Mouse (Mus musculus) heart, embryonic 14.5 days (tissue): ENCODE measurements at regions not wholly inside any gene's neighbourhood (a gene's known extent, or its start where the extent isn't known, plus 50 kb on each side); places are given as distances from the start of the nearest gene placed in this dataset.

Source experiments
- ATAC-seq: fragments of 200-750 bp; cut with Nextera tagmentation; 2 replicates; pipeline ENCODE4 v1.8.0; 2017; ENCODE audit warnings: low read depth, moderate TSS enrichment; ENCODE audit not compliant: insufficient number of reproducible peaks, insufficient read depth, low FRiP score
- H3K27ac ChIP-seq, 2 experiments: fragments of 200-500 bp in 1 of 2; fragments of 300-500 bp in 1 of 2; sonication (generic) in 1 of 2; replicated peaks in 1 of 2; 2 replicates each; pipeline ENCODE4 v1.5.1; 2012 to 2014; ENCODE audit warnings: low read depth in 2 of 2, low read length in 2 of 2, control low read depth in 1 of 2, mild to moderate bottlenecking in 1 of 2, mixed read lengths in 1 of 2; ENCODE audit not compliant: control insufficient read depth in 1 of 2, insufficient read depth in 1 of 2
- H3K27me3 ChIP-seq: fragments of 300-500 bp; sonication (generic); 2 replicates; pipeline ENCODE4 v1.6.1; 2014; ENCODE audit warnings: mild to moderate bottlenecking, low read length, control low read depth; ENCODE audit not compliant: control insufficient read depth, insufficient read depth
- H3K36me3 ChIP-seq: fragments of 300-500 bp; sonication (generic); 2 replicates; pipeline ENCODE4 v1.6.1; 2014; ENCODE audit warnings: mild to moderate bottlenecking, control low read depth, low read length, mixed read lengths; ENCODE audit not compliant: control insufficient read depth, insufficient read depth
- H3K4me1 ChIP-seq, 2 experiments: fragments of 200-500 bp in 1 of 2; fragments of 300-500 bp in 1 of 2; sonication (generic) in 1 of 2; 2 replicates each; pipeline ENCODE4 v1.6.1; 2012 to 2014; ENCODE audit warnings: low read length in 2 of 2, control low read depth in 1 of 2, mixed read lengths in 1 of 2; ENCODE audit not compliant: control insufficient read depth in 2 of 2, insufficient read depth in 2 of 2
- H3K4me2 ChIP-seq: fragments of 300-500 bp; sonication (generic); 2 replicates; pipeline ENCODE4 v1.6.1; 2014; ENCODE audit warnings: mild to moderate bottlenecking, low read length
- H3K4me3 ChIP-seq, 2 experiments: fragments of 200-500 bp in 1 of 2; fragments of 300-500 bp in 1 of 2; sonication (generic) in 1 of 2; 2 replicates each; pipeline ENCODE4 v1.5.1; 2012 to 2014; ENCODE audit warnings: low read length in 2 of 2, mild to moderate bottlenecking in 2 of 2, control low read depth in 1 of 2, low read depth in 1 of 2, moderate library complexity in 1 of 2; ENCODE audit not compliant: control insufficient read depth in 1 of 2, insufficient read depth in 1 of 2
- H3K9ac ChIP-seq: fragments of 300-500 bp; sonication (generic); 2 replicates; pipeline ENCODE4 v1.6.1; 2014; ENCODE audit warnings: mild to moderate bottlenecking, low read length
- H3K9me3 ChIP-seq: fragments of 300-500 bp; sonication (generic); 2 replicates; pipeline ENCODE4 v1.6.1; 2016; ENCODE audit warnings: low read length, control low read depth; ENCODE audit not compliant: control insufficient read depth
- WGBS: fragments of 180-500 bp; shearing (Covaris S2); extraction: QIAGEN DNeasy Blood & Tissue Kit; methylation state at CpG from one replicate; pipeline ENCODE4 v1.1.7; 2014; 5-methylcytosine and 5-hydroxymethylcytosine counted together

GRCm38 (mm10) chr9:61683557-61683956 is 230.8 kb downstream of the Rplp1 start:
- Histone ChIP-seq H3K27me3 (peaks cover 17% of the 10 kb centered on the region; the same call in 1 of the 2 replicates), H3K4me3 (no peak overlapping the region), H3K9me3 (no peaks in the 10 kb centered on the region), H3K4me2 (no peak overlapping the region), H3K27ac (no peak overlapping the region), H3K4me1 (peaks cover 0 to 4% of the 10 kb centered on the region in 2 experiments; a peak in 1 of 4 replicates), H3K9ac (no peak overlapping the region), H3K36me3 (no peaks in the 10 kb centered on the region)
- 79% methylated on average over 4 of the region's 4 CpGs for WGBS
- ATAC-seq: no peak

- no peaks in the 10 kb centered on the region for H3K36me3 ChIP-seq
- 76% methylated on average over 5 of the region's 5 CpGs for WGBS
- no peaks in the 10 kb centered on the region for H3K9me3 ChIP-seq
- H3K27ac ChIP-seq: no peak overlapping the region
- H3K4me2 ChIP-seq: no peak overlapping the region
- no peak overlapping the region for H3K4me3 ChIP-seq
- peaks cover 17% of the 10 kb centered on the region; the same call in 1 of the 2 replicates for H3K27me3 ChIP-seq
- peaks cover 0 to 4% of the 10 kb centered on the region in 2 experiments; a peak in 1 of 4 replicates for H3K4me1 ChIP-seq
- H3K9ac ChIP-seq: no peak overlapping the region
- ATAC-seq: no peak
Measured at GRCm38 (mm10) chr9:61682744-61683259, 231.5 kb downstream of the Rplp1 start.

GRCm38 (mm10) chr9:61682316-61682715 is 232.0 kb downstream of the Rplp1 start:
- Histone ChIP-seq H3K27me3 (peaks cover 17% of the 10 kb centered on the region; the same call in 1 of the 2 replicates), H3K4me3 (no peak overlapping the region), H3K36me3 (no peaks in the 10 kb centered on the region), H3K4me2 (no peak overlapping the region), H3K9ac (no peak overlapping the region), H3K27ac (no peak overlapping the region), H3K9me3 (no peaks in the 10 kb centered on the region), H3K4me1 (peaks cover 0 to 4% of the 10 kb centered on the region in 2 experiments; a peak in 1 of 4 replicates)
- 58% methylated on average over 4 of the region's 4 CpGs for WGBS
- no peak for ATAC-seq

- ATAC-seq: no peak
- 62% methylated on average over 5 of the region's 5 CpGs for WGBS
- no peaks in the 10 kb centered on the region for H3K36me3 ChIP-seq
- no peak overlapping the region for H3K27ac ChIP-seq
- no peaks in the 10 kb centered on the region for H3K9me3 ChIP-seq
- H3K27me3 ChIP-seq: peaks cover 17% of the 10 kb centered on the region; the same call in 1 of the 2 replicates
- H3K9ac ChIP-seq: no peak overlapping the region
- no peak overlapping the region for H3K4me3 ChIP-seq
- H3K4me1 ChIP-seq: peaks cover 0 to 4% of the 10 kb centered on the region in 2 experiments; a peak in 1 of 4 replicates
- H3K4me2 ChIP-seq: no peak overlapping the region
Measured at GRCm38 (mm10) chr9:61681406-61681805, 232.9 kb downstream of the Rplp1 start.

DNA sequence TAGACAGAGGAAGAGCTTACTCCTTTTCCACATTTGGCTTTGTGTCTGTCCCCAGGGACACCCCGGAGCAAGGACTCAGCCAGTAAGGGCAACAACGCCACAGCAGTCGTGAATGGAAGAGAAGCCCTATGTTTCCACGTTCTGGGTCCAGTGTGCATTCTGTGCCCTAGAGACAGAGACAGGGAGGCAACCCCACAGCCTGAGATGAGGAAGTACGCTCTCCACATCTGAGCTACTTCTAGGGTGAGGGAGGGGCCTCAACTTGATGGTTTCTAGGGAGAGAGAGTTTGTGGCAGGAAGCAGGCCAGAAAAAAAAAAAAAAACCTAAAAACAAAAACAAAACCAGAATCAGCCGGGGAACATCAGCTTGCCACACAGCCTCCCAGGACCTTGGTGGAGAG is 233.4 kb downstream of the Rplp1 start:
- H3K27me3 ChIP-seq: peaks cover 17% of the 10 kb centered on the region; the same call in 1 of the 2 replicates
- H3K4me1 ChIP-seq: peaks cover 0 to 4% of the 10 kb centered on the region in 2 experiments; a peak in 1 of 4 replicates
- no peaks in the 10 kb centered on the region for H3K9me3 ChIP-seq
- WGBS: 50% methylated on average over 6 of the region's 6 CpGs
- no peak overlapping the region for H3K9ac ChIP-seq
- no peaks in the 10 kb centered on the region for H3K36me3 ChIP-seq
- no peak for ATAC-seq
- H3K27ac ChIP-seq: no peak overlapping the region
- H3K4me3 ChIP-seq: no peak overlapping the region
- no peak overlapping the region for H3K4me2 ChIP-seq

GRCm38 (mm10) chr9:61679686-61680085 is 234.7 kb downstream of the Rplp1 start:
- Histone ChIP-seq H3K27me3 (peaks cover 17% of the 10 kb centered on the region; the same call in 1 of the 2 replicates), H3K9ac (no peak overlapping the region), H3K27ac (no peak overlapping the region), H3K4me1 (peaks cover 0 to 4% of the 10 kb centered on the region in 2 experiments; a peak in 1 of 4 replicates), H3K36me3 (no peaks in the 10 kb centered on the region), H3K4me2 (no peak overlapping the region), H3K9me3 (no peaks in the 10 kb centered on the region), H3K4me3 (no peak overlapping the region)
- 84% methylated on average over 6 of the region's 6 CpGs for WGBS
- ATAC-seq: no peak

DNA sequence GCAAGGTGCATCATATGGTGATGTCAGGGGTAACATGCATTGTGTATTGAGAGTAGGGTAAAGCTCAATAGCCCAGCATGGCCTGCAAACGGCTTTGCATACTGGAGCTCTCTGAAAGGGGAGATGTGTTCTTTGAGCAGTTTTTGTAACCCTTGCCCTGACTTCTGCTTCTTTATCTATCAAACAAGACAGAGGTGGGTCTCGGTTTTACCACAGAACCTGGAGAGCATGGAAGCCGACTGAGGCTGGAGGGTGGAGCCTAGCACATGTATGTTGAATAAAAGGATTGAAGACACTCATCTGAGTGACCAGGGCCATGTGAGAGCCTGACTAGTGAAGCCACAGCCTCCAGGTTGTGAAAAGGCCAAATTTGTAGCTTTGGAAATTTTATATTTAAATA is 236.7 kb downstream of the Rplp1 start:
- H3K36me3 ChIP-seq: no peaks in the 10 kb centered on the region
- WGBS: 64% methylated on average over 3 of the region's 3 CpGs
- ATAC-seq: no peak

DNA sequence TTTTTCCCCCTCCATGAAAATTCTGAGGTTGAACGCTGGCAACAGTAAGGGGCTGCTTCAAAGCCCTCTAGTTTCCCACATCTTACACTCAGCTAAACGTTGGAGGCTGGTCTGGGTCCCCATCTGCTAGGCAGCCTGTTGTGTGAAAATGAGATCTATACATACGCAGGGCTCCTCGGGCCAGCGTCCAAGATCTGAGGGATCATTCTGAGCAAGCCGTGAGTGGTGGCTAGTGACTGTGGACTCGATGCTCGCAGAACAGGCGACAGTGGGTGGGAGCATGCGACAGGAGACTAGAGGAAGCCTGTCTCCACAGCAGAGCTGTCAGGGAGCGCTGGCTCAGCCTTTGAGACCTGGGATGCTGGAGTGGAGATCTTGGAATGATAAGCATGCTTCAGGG is 237.3 kb downstream of the Rplp1 start:
- 69% methylated on average over 11 of the region's 11 CpGs for WGBS
- no peak for ATAC-seq
- Histone ChIP-seq H3K4me3 (no peak overlapping the region), H3K27ac (no peak overlapping the region), H3K27me3 (0 out of 2 replicates have a peak, but pooled peaks cover 15% of the 10 kb centered on the region), H3K4me2 (no peak overlapping the region), H3K4me1 (peaks cover 0 to under 1% of the 10 kb centered on the region in 2 experiments; a peak in 1 of 4 replicates), H3K9me3 (no peaks in the 10 kb centered on the region), H3K9ac (no peak overlapping the region), H3K36me3 (no peaks in the 10 kb centered on the region)

More for the DNA sequence above, 236.7 kb downstream of the Rplp1 start:
- H3K9ac ChIP-seq: no peak overlapping the region
- no peak overlapping the region for H3K4me3 ChIP-seq
- H3K4me2 ChIP-seq: no peak overlapping the region
- H3K9me3 ChIP-seq: no peaks in the 10 kb centered on the region
- 0 out of 2 replicates have a peak, but pooled peaks cover 15% of the 10 kb centered on the region for H3K27me3 ChIP-seq
- no peak overlapping the region for H3K27ac ChIP-seq
- peaks cover 0 to 4% of the 10 kb centered on the region in 2 experiments; a peak in 1 of 4 replicates for H3K4me1 ChIP-seq
